Mouse (Mus musculus) stomach, embryonic 14.5 days (tissue): ENCODE data around the gene Pip4p1. TPM values are rescaled to one million over a fixed set of nuclear protein-coding genes. Genes with fewer than 3 reads are reported as not detected.
"Not testable (repeated sequence)": the region's sequence is repeated elsewhere in the genome, so short reads cannot be mapped to it uniquely, and the experiment has no call there.

Experiments used
- ATAC-seq: fragments of 200-750 bp; cut with Nextera tagmentation; 2 replicates; pipeline ENCODE4 v1.8.0; 2017; ENCODE audit warnings: low read depth, moderate TSS enrichment; ENCODE audit not compliant: insufficient number of reproducible peaks, insufficient read depth, low FRiP score
- H3K27ac ChIP-seq: fragments of 300-500 bp; sonication (generic); 2 replicates; pipeline ENCODE4 v1.5.1; 2014; ENCODE audit warnings: mild to moderate bottlenecking, low read length, moderate library complexity, mixed read lengths
- H3K27me3 ChIP-seq: fragments of 300-500 bp; sonication (generic); 2 replicates; pipeline ENCODE4 v1.6.1; 2014; ENCODE audit warnings: low read length, control low read depth, mixed read lengths; ENCODE audit not compliant: control insufficient read depth, insufficient read depth
- H3K36me3 ChIP-seq: fragments of 300-500 bp; sonication (generic); 2 replicates; pipeline ENCODE4 v1.6.1; 2014; ENCODE audit warnings: mild to moderate bottlenecking, control low read depth, low read length, moderate library complexity, mixed read lengths; ENCODE audit not compliant: control insufficient read depth, insufficient read depth
- H3K4me1 ChIP-seq: fragments of 300-500 bp; sonication (generic); 2 replicates; pipeline ENCODE4 v1.6.1; 2014; ENCODE audit warnings: low read length, control low read depth, mixed read lengths; ENCODE audit not compliant: control insufficient read depth, insufficient read depth
- H3K4me2 ChIP-seq: fragments of 300-500 bp; sonication (generic); replicated peaks from 2 replicates; pipeline ENCODE4 v1.6.1; 2014; ENCODE audit warnings: low read depth, low read length, control low read depth
- H3K4me3 ChIP-seq: fragments of 300-500 bp; sonication (generic); 2 replicates; pipeline ENCODE4 v1.5.1; 2014; ENCODE audit warnings: low read depth, low read length, control low read depth
- H3K9ac ChIP-seq: fragments of 300-500 bp; sonication (generic); replicated peaks from 2 replicates; pipeline ENCODE4 v1.6.1; 2014; ENCODE audit warnings: low read depth, mild to moderate bottlenecking, control low read depth, low read length, moderate library complexity, mixed read lengths
- H3K9me3 ChIP-seq: fragments of 300-500 bp; sonication (generic); 2 replicates; pipeline ENCODE4 v1.6.1; 2016; ENCODE audit warnings: low read depth, low read length, control low read depth; ENCODE audit not compliant: control insufficient read depth
- WGBS: fragments of 180-500 bp; shearing (Covaris S2); extraction: QIAGEN DNeasy Blood & Tissue Kit; methylation state at CpG from one replicate; pipeline ENCODE4 v1.1.7; 2014; 5-methylcytosine and 5-hydroxymethylcytosine counted together
- polyA plus RNA-seq: library from polyadenylated mRNA; unstranded; fragments of >200 nt; fragmentation: Nextera tagmentation; extraction: Ambion mirVana; gene quantifications from 2 replicates; pipeline ENCODE4 v1.2.1, GENCODE M21; 2014

Gene Pip4p1
- 41.0 and 50.2 TPM in 2 replicates for polyA plus RNA-seq

GRCm38 (mm10) chr14:50930754-50931492 is at the start of gene Pip4p1, which contains the start of gene Pnp:
TSS of gene Pip4p1 (minus strand) at chr14:50930856.
TSS of gene Pnp (plus strand) at chr14:50931082.
- Histone ChIP-seq H3K9me3 (no peaks in the 10 kb centered on the region), H3K4me3 (peak within 1 kb of the TSS; percentile 85), H3K27ac (peak within 1 kb of the TSS; percentile 89), H3K36me3 (peaks cover 27% of the 10 kb centered on the region), H3K27me3 (no peaks in the 10 kb centered on the region), H3K4me1 (peaks cover 13% of the 10 kb centered on the region), H3K4me2 (peak within 1 kb of the TSS; percentile 77), H3K9ac (peak within 1 kb of the TSS; percentile 94)
- ATAC-seq: peak; percentile 99
- under 1% methylated on average over 61 of the region's 68 CpGs for WGBS

GRCm38 (mm10) chr14:50979631-50980030 is 49.0 kb upstream of the Pip4p1 start:
- no peak overlapping the region for H3K27ac ChIP-seq
- no peak overlapping the region for H3K4me2 ChIP-seq
- H3K4me1 ChIP-seq: no peaks in the 10 kb centered on the region
- no peak for ATAC-seq
- no peak overlapping the region for H3K9ac ChIP-seq
- no peaks in the 10 kb centered on the region for H3K27me3 ChIP-seq
- no peak overlapping the region for H3K4me3 ChIP-seq
- H3K9me3 ChIP-seq: no peaks in the 10 kb centered on the region
- H3K36me3 ChIP-seq: no peaks in the 10 kb centered on the region

- not testable (repeated sequence) for H3K4me2 ChIP-seq
Observed at GRCm38 (mm10) chr14:50978451-50978850, 47.8 kb upstream of the Pip4p1 start.

GRCm38 (mm10) chr14:50976674-50977073 is 46.0 kb upstream of the Pip4p1 start:
- Histone ChIP-seq H3K27ac (no peak overlapping the region), H3K9ac (no peak overlapping the region), H3K4me2 (no peak overlapping the region), H3K9me3 (no peaks in the 10 kb centered on the region), H3K27me3 (no peaks in the 10 kb centered on the region), H3K4me3 (no peak overlapping the region), H3K36me3 (no peaks in the 10 kb centered on the region), H3K4me1 (no peaks in the 10 kb centered on the region)
- 30% methylated on average over 9 of the region's 9 CpGs for WGBS
- no peak for ATAC-seq

More at GRCm38 (mm10) chr14:50978451-50978850, 47.8 kb upstream of the Pip4p1 start:
- not testable (repeated sequence) for H3K9ac ChIP-seq, H3K27ac ChIP-seq, H3K9me3 ChIP-seq, H3K4me1 ChIP-seq, H3K4me3 ChIP-seq, H3K36me3 ChIP-seq, H3K27me3 ChIP-seq, ATAC-seq
- 90% methylated on average over 6 of the region's 6 CpGs for WGBS

- no peaks in the 10 kb centered on the region for H3K36me3 ChIP-seq
- no peak overlapping the region for H3K4me3 ChIP-seq
- no peaks in the 10 kb centered on the region for H3K4me1 ChIP-seq
- H3K9me3 ChIP-seq: no peaks in the 10 kb centered on the region
- WGBS: 44% methylated on average over 5 of the region's 5 CpGs
- H3K27me3 ChIP-seq: no peaks in the 10 kb centered on the region
- H3K9ac ChIP-seq: no peak overlapping the region
- no peak overlapping the region for H3K27ac ChIP-seq
- H3K4me2 ChIP-seq: no peak overlapping the region
- no peak for ATAC-seq
Observed at GRCm38 (mm10) chr14:50975001-50975400, 44.3 kb upstream of the Pip4p1 start.

GRCm38 (mm10) chr14:50973700-50974099 is 43.0 kb upstream of the Pip4p1 start:
- ATAC-seq: no peak
- Histone ChIP-seq H3K4me1 (no peaks in the 10 kb centered on the region), H3K27me3 (no peaks in the 10 kb centered on the region)

GRCm38 (mm10) chr14:50973054-50973453 is 42.4 kb upstream of the Pip4p1 start:
- H3K4me3 ChIP-seq, H3K27ac ChIP-seq, H3K9me3 ChIP-seq, H3K4me2 ChIP-seq, ATAC-seq, H3K27me3 ChIP-seq, H3K4me1 ChIP-seq, H3K36me3 ChIP-seq, H3K9ac ChIP-seq: not testable (repeated sequence)
- 95% methylated on average over 5 of the region's 5 CpGs for WGBS

More at GRCm38 (mm10) chr14:50973700-50974099, 43.0 kb upstream of the Pip4p1 start:
- H3K4me2 ChIP-seq: no peak overlapping the region
- 26% methylated on average over 4 of the region's 4 CpGs for WGBS
- no peaks in the 10 kb centered on the region for H3K9me3 ChIP-seq
- H3K4me3 ChIP-seq: no peak overlapping the region
- H3K27ac ChIP-seq: no peak overlapping the region
- no peaks in the 10 kb centered on the region for H3K36me3 ChIP-seq
- no peak overlapping the region for H3K9ac ChIP-seq

GRCm38 (mm10) chr14:50970822-50971221 is 40.2 kb upstream of the Pip4p1 start:
- Histone ChIP-seq H3K9ac (no peak overlapping the region), H3K27me3 (no peaks in the 10 kb centered on the region), H3K4me2 (no peak overlapping the region), H3K4me1 (no peaks in the 10 kb centered on the region), H3K4me3 (no peak overlapping the region), H3K9me3 (no peaks in the 10 kb centered on the region), H3K36me3 (no peaks in the 10 kb centered on the region), H3K27ac (no peak overlapping the region)
- WGBS: 83% methylated on average over 1 of the region's 1 CpGs
- no peak for ATAC-seq
